Mouse (Mus musculus): ENCODE measurements at regions not wholly inside any gene's neighbourhood (a gene's known extent, or its start where the extent isn't known, plus 50 kb on each side); places are given as distances from the start of the nearest gene placed in this dataset.

DNA sequence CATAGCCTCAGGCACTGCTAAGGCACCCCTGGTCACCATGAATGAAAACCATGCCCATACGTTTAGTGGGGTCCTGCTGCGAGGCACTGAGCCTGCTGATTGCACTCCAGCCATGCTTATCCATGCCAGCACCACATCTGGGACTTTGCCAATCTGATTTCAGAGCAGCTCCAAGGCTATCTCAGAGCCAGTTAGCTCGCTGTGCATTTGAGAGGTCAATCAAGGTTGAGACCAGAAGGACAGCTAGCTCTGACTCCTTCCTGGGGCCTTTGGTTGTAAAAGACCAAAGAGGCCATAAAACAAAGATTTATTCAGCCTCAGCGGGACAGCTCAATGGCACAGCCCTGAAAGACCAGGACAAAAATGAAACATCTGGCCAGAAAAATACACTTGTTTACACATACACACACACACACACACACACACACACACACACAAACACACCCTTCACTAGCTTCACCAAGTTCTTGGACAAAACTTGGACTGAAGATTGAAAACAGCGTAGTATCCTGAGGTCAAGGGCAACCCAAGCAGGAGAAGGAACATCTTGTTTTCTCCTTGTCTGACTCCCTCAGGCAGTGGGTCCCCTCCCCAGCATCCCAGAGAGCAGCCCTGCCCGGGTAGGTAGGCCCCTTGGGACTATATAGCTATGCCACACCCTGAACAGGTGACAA, 201.5 kb upstream of the Dio3 start:
- no peak overlapping the region for H3K4me3 ChIP-seq (replicated peaks in 1 of 3; ENCODE audit: low read depth in 2 of 3, low read length in 2 of 3, poor library complexity in 1 of 3)
- no peak for DNase-seq (ENCODE audit: extremely low read depth)
- H3K9ac ChIP-seq (ENCODE audit: insufficient read depth, low read depth) = no peak overlapping the region
- no peaks in the 10 kb centered on the region for H3K4me1 ChIP-seq (ENCODE audit: control insufficient read depth in 1 of 2, insufficient read depth in 2 of 2)
- no peaks in the 10 kb centered on the region for H3K27me3 ChIP-seq (replicated peaks)
- no peaks in the 10 kb centered on the region for H3K36me3 ChIP-seq (replicated peaks in 1 of 2; ENCODE audit: control insufficient read depth in 1 of 2, insufficient read depth in 1 of 2, low read length in 1 of 2)
- no peaks in the 10 kb centered on the region for H3K79me2 ChIP-seq (replicated peaks; ENCODE audit: control insufficient read depth, extremely low read depth, insufficient read depth, poor library complexity, severe bottlenecking)
- TF ChIP-seq BHLHE40 (IDR thresholded peaks at IDR 0.05; ENCODE audit: low read depth, low read length) = no peak
- no peak for TF ChIP-seq ETS1 (conservative IDR thresholded peaks at IDR 0.05; ENCODE audit: low read depth, low read length)
- no peak for TF ChIP-seq ZC3H11A (IDR thresholded peaks at IDR 0.05; ENCODE audit: low read depth, low read length)
- TF ChIP-seq NRF1 (IDR thresholded peaks at IDR 0.05; ENCODE audit: low read depth, low read length) = no peak
- no peak for TF ChIP-seq CTCF (conservative IDR thresholded peaks at IDR 0.05 in 1 of 2, IDR thresholded peaks at IDR 0.05 in 1 of 2; ENCODE audit: low read depth in 2 of 2, low read length in 2 of 2)
- no peak for TF ChIP-seq MYC (IDR thresholded peaks at IDR 0.05; ENCODE audit: low read depth, low read length)
- no peak for TF ChIP-seq EP300 (IDR thresholded peaks at IDR 0.05; ENCODE audit: low read length)
- no peak for TF ChIP-seq ZKSCAN1 (IDR thresholded peaks at IDR 0.05; ENCODE audit: borderline replicate concordance, low read depth, low read length)
- TF ChIP-seq ZNF384 (IDR thresholded peaks at IDR 0.05; ENCODE audit: low read depth, low read length) = no peak
- TF ChIP-seq MXI1 (IDR thresholded peaks at IDR 0.05; ENCODE audit: low read depth, low read length) = no peak
- no peak for TF ChIP-seq POLR2AphosphoS2 (IDR thresholded peaks at IDR 0.05; ENCODE audit: low read depth, low read length)
- TF ChIP-seq GABPA (IDR thresholded peaks at IDR 0.05; ENCODE audit: insufficient replicate concordance, low read depth, low read length) = no peak
- TF ChIP-seq CHD1 (IDR thresholded peaks at IDR 0.05; ENCODE audit: low read depth, low read length) = no peak
- no peak for TF ChIP-seq E2F4 (IDR thresholded peaks at IDR 0.05; ENCODE audit: insufficient replicate concordance, low read depth, low read length)
- H3K4me2 ChIP-seq (ENCODE audit: insufficient read depth, low read depth, poor library complexity, severe bottlenecking) = no peak overlapping the region
- peaks cover 83% of the 10 kb centered on the region for H3K9me3 ChIP-seq (replicated peaks; ENCODE audit: low read length)
- H3K27ac ChIP-seq (ENCODE audit: insufficient read depth, low read depth) = no peak overlapping the region
- dilution Hi-C loops (cut with MboI; ENCODE audit: extremely low pct_ligation_motif_present, extremely low pct_unique_long_range_greater_than_20kb, low sequenced_read_pairs) = no loop called here
- in situ Hi-C loops (cut with MboI; ENCODE audit: low pct_ligation_motif_present, low pct_unique_long_range_greater_than_20kb, low sequenced_read_pairs) = no loop called here

GRCm38 (mm10) chr12:110078081-110078505, 200.8 kb upstream of the Dio3 start:
- DNase-seq (ENCODE audit: extremely low read depth) = no peak
- Histone ChIP-seq H3K4me1 (ENCODE audit: control insufficient read depth in 1 of 2, insufficient read depth in 2 of 2) (no peaks in the 10 kb centered on the region), H3K79me2 (replicated peaks; ENCODE audit: control insufficient read depth, extremely low read depth, insufficient read depth, poor library complexity, severe bottlenecking) (no peaks in the 10 kb centered on the region), H3K4me2 (ENCODE audit: insufficient read depth, low read depth, poor library complexity, severe bottlenecking) (no peak overlapping the region), H3K9ac (ENCODE audit: insufficient read depth, low read depth) (no peak overlapping the region), H3K9me3 (replicated peaks; ENCODE audit: low read length) (peaks cover 86% of the 10 kb centered on the region), H3K36me3 (replicated peaks in 1 of 2; ENCODE audit: control insufficient read depth in 1 of 2, insufficient read depth in 1 of 2, low read length in 1 of 2) (no peaks in the 10 kb centered on the region), H3K27me3 (replicated peaks) (no peaks in the 10 kb centered on the region), H3K27ac (ENCODE audit: insufficient read depth, low read depth) (no peak overlapping the region), H3K4me3 (replicated peaks in 1 of 3; ENCODE audit: low read depth in 2 of 3, low read length in 2 of 3, poor library complexity in 1 of 3) (no peak overlapping the region)
- TF ChIP-seq IRF4 (IDR thresholded peaks at IDR 0.05; ENCODE audit: low read depth, low read length) = no peak
- no peak for TF ChIP-seq GABPA (IDR thresholded peaks at IDR 0.05; ENCODE audit: insufficient replicate concordance, low read depth, low read length)
- TF ChIP-seq MAX (IDR thresholded peaks at IDR 0.05; ENCODE audit: low read length) = no peak
- TF ChIP-seq NELFE (IDR thresholded peaks at IDR 0.05; ENCODE audit: low read depth, low read length) = no peak
- TF ChIP-seq JUND (conservative IDR thresholded peaks at IDR 0.05; ENCODE audit: low read depth, low read length) = no peak
- no peak for TF ChIP-seq POLR2A (IDR thresholded peaks at IDR 0.05; ENCODE audit: low read depth, low read length)
- TF ChIP-seq E2F4 (IDR thresholded peaks at IDR 0.05; ENCODE audit: insufficient replicate concordance, low read depth, low read length) = no peak
- TF ChIP-seq MEF2A (IDR thresholded peaks at IDR 0.05; ENCODE audit: borderline replicate concordance, low read depth, low read length) = no peak
- no peak for TF ChIP-seq JUN (IDR thresholded peaks at IDR 0.05; ENCODE audit: insufficient read depth, low read depth, low read length)
- TF ChIP-seq UBTF (IDR thresholded peaks at IDR 0.05; ENCODE audit: low read depth, low read length) = no peak
- no peak for TF ChIP-seq ETS1 (conservative IDR thresholded peaks at IDR 0.05; ENCODE audit: low read depth, low read length)
- no peak for TF ChIP-seq MYC (IDR thresholded peaks at IDR 0.05; ENCODE audit: low read depth, low read length)
- no peak for TF ChIP-seq ELF1 (IDR thresholded peaks at IDR 0.05; ENCODE audit: low read depth, low read length)
- TF ChIP-seq USF2 (conservative IDR thresholded peaks at IDR 0.05; ENCODE audit: low read depth, low read length) = no peak
- TF ChIP-seq HCFC1 (IDR thresholded peaks at IDR 0.05; ENCODE audit: low read depth, low read length) = no peak
- in situ Hi-C loops (cut with MboI; ENCODE audit: low pct_ligation_motif_present, low pct_unique_long_range_greater_than_20kb, low sequenced_read_pairs) = no loop called here
- dilution Hi-C loops (cut with MboI; ENCODE audit: extremely low pct_ligation_motif_present, extremely low pct_unique_long_range_greater_than_20kb, low sequenced_read_pairs) = no loop called here

All from CH12.LX (cell line).